Mouse (Mus musculus) E14TG2a.4 (cell line): Measurements from ENCODE around the gene Rpa1.
"Not testable (repeated sequence)": the region's sequence is repeated elsewhere in the genome, so short reads cannot be mapped to it uniquely, and the experiment has no call there.

Source experiments
- CTCF ChIP-seq: conservative IDR thresholded peaks from 2 replicates; pipeline ENCODE4 v1.5.1; 2014; ENCODE audit warnings: low read length
- POU5F1 ChIP-seq: IDR thresholded peaks from 2 replicates; pipeline ENCODE4 v1.6.1; 2014; ENCODE audit warnings: low read length, borderline replicate concordance

DNA sequence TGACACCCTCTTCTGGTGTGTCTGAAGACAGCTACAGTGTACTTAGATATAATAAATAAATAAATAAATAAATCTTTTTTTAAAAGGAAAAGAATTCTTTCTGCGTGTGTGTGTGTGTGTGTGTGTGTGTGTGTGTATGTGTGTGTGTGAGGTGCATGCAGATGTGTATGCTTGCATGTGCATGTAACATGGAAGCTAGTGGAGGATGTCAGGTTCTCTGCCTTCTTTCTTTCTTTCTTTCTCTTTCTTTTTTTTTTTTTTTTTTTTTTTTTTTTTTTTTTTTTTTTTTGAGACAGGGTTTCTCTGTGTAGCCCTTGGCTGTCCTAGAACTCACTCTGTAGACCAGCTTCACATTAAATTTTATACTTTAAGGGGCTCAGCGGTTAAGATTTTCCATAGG lies 30.7 kb upstream of the Rpa1 start:
- TF ChIP-seq CTCF, POU5F1: not testable (repeated sequence)
